Mouse (Mus musculus) spleen, adult 12 weeks (tissue): ENCODE measurements around the gene Mvb12a.

Experiments used
- DNase-seq: peaks from one replicate; pipeline ENCODE4 v3.0.0; 2022; ENCODE audit warnings: low spot score

Gene Mvb12a

DNA sequence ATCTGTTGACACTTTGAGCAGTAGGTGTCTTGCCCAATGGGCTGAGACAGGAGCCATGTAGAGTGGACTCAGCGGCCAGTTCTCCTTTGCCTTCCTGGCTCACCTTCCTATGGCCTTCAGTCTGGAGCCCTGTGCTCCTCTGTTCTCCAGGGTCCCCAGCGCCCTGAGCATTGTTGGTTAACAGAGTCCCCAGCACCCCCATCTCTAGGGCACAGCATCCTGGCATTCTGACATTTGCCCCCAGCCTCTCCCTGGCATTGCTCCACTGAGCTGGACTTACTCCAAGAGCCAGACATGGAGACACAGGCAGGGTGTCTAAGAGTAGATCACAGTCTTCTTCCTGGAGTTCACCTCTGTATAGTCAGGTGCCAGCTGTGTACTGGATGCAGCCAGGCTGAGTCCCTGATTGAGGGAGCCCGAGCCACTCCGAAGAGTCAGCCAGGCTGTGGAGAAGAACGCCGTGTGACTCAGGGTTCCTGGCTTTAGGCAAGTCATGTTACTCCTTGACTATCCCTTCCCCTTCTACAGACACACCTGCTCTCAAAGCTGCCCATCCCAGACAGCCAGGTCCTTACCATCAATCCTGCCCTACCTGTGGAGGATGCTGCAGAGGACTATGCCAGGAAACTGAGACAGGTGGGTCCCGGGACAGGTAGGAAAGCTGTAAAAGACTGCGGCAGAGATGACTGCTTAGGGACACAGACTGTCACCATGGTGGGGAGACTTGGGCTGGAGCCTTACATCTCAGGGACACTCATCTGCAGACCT lies 51.0 kb downstream of the Mvb12a start:
- DNase-seq, result no peak

DNA sequence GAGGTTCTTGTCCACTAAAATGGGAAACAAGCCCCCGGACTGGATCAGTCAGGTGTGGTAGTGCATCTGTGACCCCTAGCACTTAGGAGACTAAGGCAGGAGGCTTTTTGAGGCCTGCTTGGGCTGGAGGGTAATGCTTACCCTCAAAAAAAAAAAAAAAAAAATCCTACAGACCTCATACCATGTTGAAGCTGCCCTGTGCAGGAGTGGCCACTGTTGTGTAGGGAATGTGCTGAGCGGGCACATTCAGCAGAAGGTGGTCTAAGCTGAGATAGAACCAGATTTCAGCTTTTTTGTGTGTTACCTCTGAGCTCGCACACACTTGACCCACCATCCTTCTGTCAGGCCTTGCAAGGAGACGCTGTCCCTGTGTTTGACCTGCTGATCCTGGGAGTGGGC lies 51.6 kb downstream of the Mvb12a start:
- no peak for DNase-seq

DNA sequence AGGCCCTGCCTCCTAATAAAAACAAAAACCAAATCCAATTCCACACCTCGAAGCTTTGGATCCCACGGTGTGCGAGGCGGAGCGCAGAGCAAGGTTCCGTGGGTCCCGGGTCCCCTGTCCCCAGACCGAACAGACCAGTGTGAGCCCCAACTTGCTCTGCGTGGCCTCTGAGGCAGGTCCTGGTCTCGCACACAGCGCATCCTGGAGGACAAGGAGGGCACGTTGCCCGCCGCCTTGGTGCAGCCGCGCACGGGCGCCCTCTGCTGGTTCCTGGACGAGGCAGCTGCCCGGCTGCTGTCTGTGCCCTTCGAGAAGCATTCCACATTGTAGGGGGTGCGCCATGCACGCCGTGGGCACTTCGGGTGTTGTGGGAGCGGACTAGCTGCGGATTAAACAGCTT lies 53.1 kb downstream of the Mvb12a start:
- DNase-seq, result peak; percentile 73

DNA sequence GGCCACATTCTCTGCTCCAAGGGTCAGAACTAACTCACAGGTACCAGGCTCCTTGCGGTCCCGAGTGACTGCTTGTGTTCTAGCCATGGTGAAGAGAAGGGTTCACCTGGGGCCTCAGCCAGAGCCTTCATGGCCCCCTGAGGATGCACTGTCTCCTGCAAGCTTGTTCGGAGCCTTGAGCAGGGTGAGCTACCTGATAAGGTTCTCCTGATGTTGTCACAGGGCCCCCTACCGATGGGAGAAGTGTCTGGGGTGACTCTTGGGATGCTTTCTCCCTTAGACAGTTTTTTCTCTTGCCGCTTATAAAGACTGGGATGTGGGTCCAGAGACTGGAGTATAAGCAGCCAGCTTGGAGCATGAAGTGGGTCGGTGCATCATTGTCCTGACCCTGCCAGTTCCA lies 53.7 kb downstream of the Mvb12a start:
- DNase-seq, result no peak

DNA sequence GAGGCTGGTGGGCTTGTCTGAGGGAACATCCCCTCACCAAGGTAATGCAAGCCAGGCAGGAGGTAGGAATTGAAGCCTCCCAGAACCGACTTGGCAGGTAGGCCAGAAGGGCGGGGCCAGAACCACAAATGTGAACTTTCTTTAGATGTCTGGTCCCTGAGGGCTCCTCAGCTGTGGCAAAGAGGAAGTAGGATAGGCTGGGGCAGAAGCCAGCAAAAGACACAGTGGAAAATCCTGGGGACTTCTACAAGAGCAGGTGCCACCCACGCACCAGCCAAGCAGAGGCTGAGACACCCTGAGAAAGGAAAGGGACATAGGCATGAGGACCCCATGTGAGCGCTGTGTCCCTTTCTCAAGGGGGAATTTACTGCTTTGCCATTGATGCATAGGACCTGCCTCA lies 54.1 kb downstream of the Mvb12a start:
- peak; percentile 54 for DNase-seq

DNA sequence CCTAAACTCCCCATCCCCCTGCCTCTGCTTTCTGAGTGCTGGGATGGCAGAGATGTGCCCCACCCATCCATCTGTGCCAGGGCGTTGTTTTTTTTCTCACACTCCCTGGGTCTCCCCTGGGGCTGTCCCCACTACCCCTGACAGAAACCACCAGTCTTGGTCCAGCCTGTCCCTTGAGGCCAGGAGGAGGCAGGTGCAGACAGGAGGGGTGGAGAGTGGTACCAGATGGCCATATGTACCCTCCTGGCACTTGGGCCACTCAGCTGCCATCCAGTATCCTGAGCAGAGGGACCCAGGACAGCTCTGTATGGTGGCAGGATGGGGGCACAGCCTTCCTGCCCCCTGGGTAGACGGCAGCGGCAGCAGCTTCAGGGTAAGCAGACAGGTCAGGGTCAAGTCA lies 54.7 kb downstream of the Mvb12a start, which contains the start of gene Fam129c:
TSS of gene Fam129c (plus strand) at position 198 of the 400 bp plus-strand sequence.
- no peak for DNase-seq
